Mouse (Mus musculus): ENCODE measurements around the gene Amer2. TPM values are rescaled to one million over a fixed set of nuclear protein-coding genes. Genes with fewer than 3 reads are reported as not detected.

Gene Amer2
- polyA plus RNA-seq (2012; rRNA removed): 19.4 and 24.8 TPM in 2 replicates

DNA sequence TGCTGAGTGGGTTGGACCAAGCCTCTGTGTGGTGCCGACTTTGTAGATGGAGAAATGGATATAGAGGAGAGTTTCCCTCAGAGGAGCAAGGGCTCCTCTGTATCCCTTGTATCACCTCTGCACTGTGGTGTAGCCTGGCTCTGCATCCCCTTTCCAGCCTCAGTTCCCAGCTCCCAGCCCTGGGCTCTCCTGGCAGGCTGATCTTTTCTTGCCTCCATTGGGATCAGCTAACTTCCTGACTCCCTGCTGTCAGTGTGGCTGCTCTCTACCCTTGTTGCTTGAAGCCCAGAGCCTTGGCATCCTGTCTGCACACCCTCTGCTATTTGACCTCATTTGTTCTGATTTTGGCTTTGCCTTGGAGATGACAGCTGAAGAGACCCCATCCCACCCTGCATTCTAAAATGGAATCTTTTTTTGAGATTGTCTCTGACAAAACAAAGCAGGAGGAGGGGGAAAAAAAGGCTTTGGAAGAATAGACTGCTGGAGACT lies at the start of gene Amer2:
Gene Amer2, plus strand, starts transcription at position 439 of the 489 bp plus-strand sequence.

Other genes with a start within 250 kb of the Amer2 start
- 8.7 and 9.7 TPM in 2 replicates for gene Atp8a2, start 176.1 kb upstream of the Amer2 start, polyA plus RNA-seq (2012; rRNA removed)
- 0.05 and 0.07 TPM in 2 replicates for gene Nupl1, start 121.8 kb upstream of the Amer2 start, polyA plus RNA-seq (2012; rRNA removed)
- gene Gm49336, start 121.8 kb upstream of the Amer2 start, polyA plus RNA-seq (2012; rRNA removed): 46.1 and 50.9 TPM in 2 replicates
- gene Mtmr6, start 108.0 kb upstream of the Amer2 start, polyA plus RNA-seq (2012; rRNA removed): 39.8 and 44.5 TPM in 2 replicates